Mouse (Mus musculus): ENCODE results near the gene Tyms.

Gene Tyms

DNA sequence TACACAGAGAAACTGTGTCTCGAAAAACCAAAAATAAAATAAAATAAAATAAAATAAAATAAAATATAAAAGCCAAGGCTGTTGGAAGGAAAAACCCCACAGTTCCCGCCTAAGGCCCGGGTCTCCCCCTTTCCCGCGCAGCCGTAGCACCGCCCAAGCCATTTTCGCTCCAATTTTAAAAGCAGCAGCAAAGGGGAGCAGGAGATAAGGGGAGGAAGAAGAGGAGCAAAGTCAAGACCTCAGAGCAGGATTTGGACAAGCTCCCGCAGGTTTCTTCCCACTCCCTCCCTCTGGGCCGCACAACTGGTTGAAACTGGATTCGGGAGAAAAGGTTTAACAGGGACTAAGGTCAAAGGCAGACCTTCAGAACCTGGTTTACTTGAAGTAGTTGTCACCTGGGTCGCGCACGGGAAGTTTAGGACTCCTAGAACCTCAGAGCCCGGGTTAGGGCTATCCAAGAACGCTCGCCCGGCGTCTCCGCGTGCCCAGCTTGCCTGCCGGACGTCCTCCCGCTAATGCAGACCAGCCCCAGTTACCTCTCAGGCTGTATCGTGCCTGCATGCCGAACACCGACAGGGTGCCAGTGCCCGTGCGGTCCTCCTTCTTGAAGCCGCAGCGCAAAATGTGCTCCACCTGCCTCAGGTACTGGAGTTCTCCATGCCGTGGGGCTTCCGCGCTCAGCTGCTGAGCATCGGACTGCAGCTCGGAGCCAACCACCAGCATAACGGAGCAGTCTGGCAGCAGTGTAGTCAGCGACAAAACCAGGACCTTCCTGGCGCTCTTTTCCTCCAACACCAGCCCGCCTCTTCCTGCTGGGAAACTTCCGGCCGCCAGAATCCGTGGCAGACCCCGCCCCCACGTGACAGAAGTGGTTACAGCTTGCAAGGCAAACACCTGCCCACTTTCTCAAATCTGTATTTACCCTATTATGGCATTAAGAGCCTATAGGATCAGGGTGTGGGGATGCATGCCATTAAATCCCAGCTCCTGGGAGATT, at the start of gene Tyms:
TSS of gene Tyms (minus strand) at position 793 of the 997 bp plus-strand sequence.
- DNase-seq (ENCODE audit: low read depth, low spot score) = peak; percentile 95

DNA sequence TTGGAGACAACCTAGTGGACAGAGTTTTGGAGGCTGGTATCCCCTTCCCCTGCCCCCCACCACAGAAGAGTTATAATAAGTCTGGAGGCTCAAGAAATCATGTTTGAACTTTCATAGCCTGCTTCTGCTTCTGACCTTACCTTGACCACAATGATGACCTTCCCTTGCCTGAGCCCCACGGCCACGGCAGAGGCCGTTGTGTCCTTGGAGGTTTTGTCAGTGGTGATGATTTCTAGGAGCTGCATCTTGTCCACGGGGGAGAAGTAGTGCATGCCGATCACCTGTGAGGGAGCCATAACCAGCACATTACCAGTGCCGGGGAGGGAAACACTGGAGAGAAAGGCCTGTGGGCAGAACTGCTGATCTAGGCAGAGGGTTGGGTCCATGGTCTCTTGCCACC, 49.1 kb upstream of the Tyms start:
- DNase-seq (ENCODE audit: low read depth, low spot score) = no peak

GRCm38 (mm10) chr5:30120106-30120505, 46.7 kb upstream of the Tyms start:
- no peak for DNase-seq (ENCODE audit: low read depth, low spot score)

DNA sequence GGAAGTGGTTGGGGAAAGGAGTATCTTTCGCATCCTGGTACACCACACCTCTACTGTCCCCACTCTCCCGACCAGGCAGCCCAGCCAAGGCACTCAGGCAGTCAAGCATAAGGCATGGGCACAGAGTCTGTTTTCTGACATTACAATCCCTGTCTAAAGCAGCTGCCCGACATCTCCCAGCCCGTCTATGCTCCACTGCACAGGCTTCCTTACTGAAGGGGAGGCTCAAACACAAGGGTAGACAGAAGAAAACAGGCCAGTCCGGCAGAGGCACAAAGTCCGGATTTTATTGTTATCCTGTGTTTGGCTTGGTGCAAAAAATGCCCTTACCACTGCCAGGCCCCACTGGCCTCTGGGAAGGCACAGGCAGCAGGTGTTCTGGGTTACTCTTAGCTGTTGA, 45.7 kb upstream of the Tyms start:
- DNase-seq (ENCODE audit: low read depth, low spot score) = no peak

- no peak for DNase-seq (ENCODE audit: low read depth, low spot score)
These were observed 44.6 kb upstream of the Tyms start for GRCm38 (mm10) chr5:30118018-30118417.

GRCm38 (mm10) chr5:30115718-30116117, 42.3 kb upstream of the Tyms start:
- peak; percentile 63 for DNase-seq (ENCODE audit: low read depth, low spot score)

DNA sequence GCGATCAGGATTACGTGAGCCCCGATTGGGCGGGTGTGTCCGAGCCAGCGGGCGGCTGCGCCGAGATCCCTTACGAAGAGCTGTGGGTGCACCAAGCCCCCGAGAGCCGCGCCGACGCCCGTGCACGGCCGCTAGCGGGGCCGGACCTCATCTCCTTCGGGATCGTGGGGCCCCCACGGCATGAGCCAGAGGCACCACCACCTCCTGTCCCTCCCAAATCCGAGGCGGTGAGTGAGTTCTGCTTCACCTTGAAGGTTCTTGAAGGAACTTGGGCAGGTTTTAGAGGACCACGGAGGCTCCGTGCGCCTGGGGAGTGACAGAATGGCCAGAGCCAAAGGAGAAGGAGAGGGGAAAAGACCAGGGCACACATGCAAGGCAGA, 41.3 kb upstream of the Tyms start:
- peak; percentile 72 for DNase-seq (ENCODE audit: low read depth, low spot score)

- DNase-seq (ENCODE audit: low read depth, low spot score) = peak; percentile 88
These were observed 40.7 kb upstream of the Tyms start for GRCm38 (mm10) chr5:30113881-30114760.

DNA sequence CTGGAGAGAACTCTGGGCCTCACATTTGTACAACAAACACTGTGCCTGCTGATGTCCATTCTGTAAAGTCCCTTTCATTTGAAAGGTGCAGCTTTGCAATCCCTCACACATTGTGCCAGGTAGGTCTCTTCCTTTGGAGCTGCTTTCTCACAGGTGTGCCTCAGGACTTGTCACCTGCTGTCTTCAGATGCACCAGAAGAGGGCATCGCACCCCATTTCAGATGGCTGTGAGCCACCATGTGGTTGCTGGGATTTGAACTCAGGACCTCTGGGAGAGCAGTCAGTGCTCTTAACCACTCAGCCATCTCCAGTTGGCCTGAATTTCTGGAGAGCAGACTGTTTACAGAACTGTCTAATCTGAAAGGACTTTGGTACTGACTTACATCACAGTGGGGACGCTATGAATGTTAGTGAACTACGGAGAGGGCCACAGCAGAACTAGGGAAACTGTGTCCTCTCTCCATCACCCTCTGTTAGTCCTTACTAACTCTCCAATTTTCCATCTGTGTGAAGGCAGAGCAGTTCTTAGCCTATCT, 39.2 kb upstream of the Tyms start:
- DNase-seq (ENCODE audit: low read depth, low spot score) = no peak

DNA sequence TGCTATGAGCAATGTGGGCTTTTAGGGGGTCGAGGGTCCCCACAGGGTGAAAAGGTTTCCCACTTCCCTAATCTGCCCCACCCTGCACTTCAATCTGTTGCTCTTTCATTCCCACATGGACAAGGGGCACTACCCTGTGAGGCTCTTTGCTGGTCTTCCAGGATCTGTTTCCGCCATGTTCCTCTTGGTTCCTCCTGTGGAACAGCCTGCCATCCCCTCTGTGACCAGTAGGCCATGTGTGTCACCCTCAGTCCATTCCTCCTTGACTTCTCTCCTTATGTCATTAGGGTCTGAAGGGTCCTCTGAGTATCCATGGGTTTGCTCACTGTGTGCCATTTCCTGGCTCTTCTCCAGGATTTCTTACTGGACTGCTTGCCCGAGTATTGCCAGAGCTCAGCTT, 38.4 kb upstream of the Tyms start:
- peak; percentile 49 for DNase-seq (ENCODE audit: low read depth, low spot score)

GRCm38 (mm10) chr5:30111126-30111525, 37.7 kb upstream of the Tyms start:
- peak; percentile 82 for DNase-seq (ENCODE audit: low read depth, low spot score)

- DNase-seq (ENCODE audit: low read depth, low spot score) = no peak
These were observed 37.1 kb upstream of the Tyms start for GRCm38 (mm10) chr5:30110371-30111060.

DNA sequence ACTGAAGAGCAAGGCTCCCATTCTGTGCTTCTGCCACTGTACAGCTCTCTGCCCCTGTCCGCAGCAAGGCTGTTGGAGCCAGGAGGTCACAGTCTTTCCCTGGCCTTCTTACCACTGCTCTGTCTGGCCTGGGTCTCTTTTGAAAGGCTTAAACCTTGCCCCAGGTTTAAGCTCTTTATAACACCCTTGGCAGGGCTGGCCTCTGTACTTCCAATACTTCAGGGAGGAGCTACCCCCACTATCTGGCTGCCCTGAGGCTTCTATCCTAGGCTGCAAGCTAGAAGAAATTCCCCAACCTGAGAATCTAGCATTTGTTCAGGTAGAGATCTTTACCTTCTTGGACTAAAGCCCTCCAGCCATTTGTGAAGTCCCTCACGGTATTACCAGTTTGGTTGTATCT, 36.5 kb upstream of the Tyms start:
- no peak for DNase-seq (ENCODE audit: low read depth, low spot score)

DNA sequence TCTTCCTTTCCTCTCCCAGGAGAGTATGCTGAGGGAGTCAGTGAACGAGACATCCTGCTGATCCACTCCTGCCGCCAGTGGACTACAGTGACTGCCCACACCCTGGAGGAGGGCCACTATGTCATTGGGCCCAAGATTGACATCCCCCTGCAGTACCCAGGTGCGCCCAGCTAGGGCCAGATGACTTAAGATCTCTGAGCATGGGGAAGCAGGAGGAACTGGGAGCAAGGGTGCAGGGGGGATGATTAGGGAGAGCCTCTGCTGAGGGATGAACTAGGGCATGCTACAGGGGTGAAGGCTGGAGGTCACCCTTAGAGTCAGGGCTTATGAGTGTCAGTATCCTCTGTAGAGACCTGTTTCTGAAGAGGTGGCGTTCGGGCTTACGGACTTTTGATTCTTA, 34.8 kb upstream of the Tyms start:
- no peak for DNase-seq (ENCODE audit: low read depth, low spot score)

- no peak for DNase-seq (ENCODE audit: low read depth, low spot score)
These were observed 34.2 kb upstream of the Tyms start for GRCm38 (mm10) chr5:30107611-30108041.

- DNase-seq (ENCODE audit: low read depth, low spot score) = peak; percentile 43
These were observed 33.8 kb upstream of the Tyms start for GRCm38 (mm10) chr5:30107186-30107585.

- DNase-seq (ENCODE audit: low read depth, low spot score) = no peak
These were observed 33.3 kb upstream of the Tyms start for GRCm38 (mm10) chr5:30106756-30107155.

GRCm38 (mm10) chr5:30105668-30106300, 32.4 kb upstream of the Tyms start, which contains the start of gene 3110082J24Rik:
Gene 3110082J24Rik (minus strand): TSS chr5:30106086.
- DNase-seq (ENCODE audit: low read depth, low spot score) = no peak

GRCm38 (mm10) chr5:30104841-30105667, 31.6 kb upstream of the Tyms start, which contains the start of gene Garem2:
Gene Garem2 (plus strand): TSS chr5:30105161.
- peak; percentile 74 for DNase-seq (ENCODE audit: low read depth, low spot score)

GRCm38 (mm10) chr5:30104339-30104738, 30.9 kb upstream of the Tyms start:
- DNase-seq (ENCODE audit: low read depth, low spot score) = peak; percentile 83
